Mouse (Mus musculus) intestine, embryonic 16.5 days (tissue): Measurements from ENCODE around the gene Ppp1r14a. TPM values are rescaled to one million over a fixed set of nuclear protein-coding genes. Genes with fewer than 3 reads are reported as not detected.

Experiments
- ATAC-seq: fragments of 200-750 bp; cut with Nextera tagmentation; 2 replicates; pipeline ENCODE4 v1.8.0; 2017; ENCODE audit warnings: moderate TSS enrichment, moderate library complexity
- H3K27ac ChIP-seq: fragments of 300-500 bp; sonication (generic); 2 replicates; pipeline ENCODE4 v1.5.1; 2014; ENCODE audit warnings: mild to moderate bottlenecking, low read length
- H3K27me3 ChIP-seq: fragments of 300-500 bp; sonication (generic); replicated peaks from 2 replicates; pipeline ENCODE4 v1.6.1; 2014; ENCODE audit warnings: low read length, control low read depth, mixed read lengths; ENCODE audit not compliant: control insufficient read depth, insufficient read depth
- H3K36me3 ChIP-seq: fragments of 300-500 bp; sonication (generic); 2 replicates; pipeline ENCODE4 v1.6.1; 2014; ENCODE audit warnings: low read length, control low read depth; ENCODE audit not compliant: control insufficient read depth, insufficient read depth
- H3K4me1 ChIP-seq: fragments of 300-500 bp; sonication (generic); 2 replicates; pipeline ENCODE4 v1.6.1; 2014; ENCODE audit warnings: low read length, control low read depth, mixed read lengths; ENCODE audit not compliant: control insufficient read depth, insufficient read depth
- H3K4me2 ChIP-seq: fragments of 300-500 bp; sonication (generic); 2 replicates; pipeline ENCODE4 v1.6.1; 2014; ENCODE audit warnings: low read depth, low read length, control low read depth
- H3K4me3 ChIP-seq: fragments of 300-500 bp; sonication (generic); 2 replicates; pipeline ENCODE4 v1.5.1; 2014; ENCODE audit warnings: mild to moderate bottlenecking, low read length
- H3K9ac ChIP-seq: fragments of 300-500 bp; sonication (generic); 2 replicates; pipeline ENCODE4 v1.6.1; 2014; ENCODE audit warnings: low read depth, low read length
- H3K9me3 ChIP-seq: fragments of 300-500 bp; sonication (generic); 2 replicates; pipeline ENCODE4 v1.6.1; 2016; ENCODE audit warnings: low read length, control low read depth; ENCODE audit not compliant: control insufficient read depth
- WGBS: fragments of 180-500 bp; shearing (Covaris S2); extraction: QIAGEN DNeasy Blood & Tissue Kit; methylation state at CpG from one replicate; pipeline ENCODE4 v1.1.7; 2014; 5-methylcytosine and 5-hydroxymethylcytosine counted together
- polyA plus RNA-seq: library from polyadenylated mRNA; unstranded; fragments of >200 nt; fragmentation: Nextera tagmentation; extraction: Ambion mirVana; gene quantifications from 2 replicates; pipeline ENCODE4 v1.2.1, GENCODE M21; 2015

The Ppp1r14a gene
- 40.8 and 45.2 TPM in 2 replicates for polyA plus RNA-seq

GRCm38 (mm10) chr7:29288942-29289638, at the start of gene Ppp1r14a:
Ppp1r14a (plus strand) TSS chr7:29289308.
- Histone ChIP-seq H3K4me3 (peak within 1 kb of the TSS; percentile 65), H3K4me2 (peak within 1 kb of the TSS; percentile 80), H3K4me1 (peaks cover 32% of the 10 kb centered on the region), H3K9me3 (no peaks in the 10 kb centered on the region), H3K27ac (peak within 1 kb of the TSS; percentile 75), H3K36me3 (no peaks in the 10 kb centered on the region), H3K9ac (peak within 1 kb of the TSS; percentile 81), H3K27me3 (no peaks in the 10 kb centered on the region)
- 2% methylated on average over 59 of the region's 59 CpGs for WGBS
- ATAC-seq = peak; percentile 39

- ATAC-seq = no peak
- WGBS = 75% methylated on average over 7 of the region's 7 CpGs
- H3K4me3 ChIP-seq = no peak overlapping the region
- H3K36me3 ChIP-seq = 0 out of 2 replicates have a peak, but pooled peaks cover 6% of the 10 kb centered on the region
- H3K27me3 ChIP-seq = no peaks in the 10 kb centered on the region
- H3K4me2 ChIP-seq = no peak overlapping the region
- H3K27ac ChIP-seq = no peak overlapping the region
- no peak overlapping the region for H3K9ac ChIP-seq
- peaks cover 25% of the 10 kb centered on the region for H3K4me1 ChIP-seq
- H3K9me3 ChIP-seq = no peaks in the 10 kb centered on the region
These were observed 44.2 kb upstream of the Ppp1r14a start for GRCm38 (mm10) chr7:29244732-29245416.

- Histone ChIP-seq H3K4me1 (peaks cover 25% of the 10 kb centered on the region), H3K27ac (peak overlapping the region; percentile 27; the same call in 1 of the 2 replicates), H3K36me3 (0 out of 2 replicates have a peak, but pooled peaks cover 6% of the 10 kb centered on the region), H3K9ac (0 out of 2 replicates have a peak overlapping the region, but pooled peaks have one; percentile 6), H3K4me2 (peak overlapping the region; percentile 55), H3K4me3 (peak overlapping the region; percentile 57), H3K9me3 (no peaks in the 10 kb centered on the region), H3K27me3 (no peaks in the 10 kb centered on the region)
- WGBS = 68% methylated on average over 5 of the region's 5 CpGs
- no peak for ATAC-seq
These were observed 43.1 kb upstream of the Ppp1r14a start for GRCm38 (mm10) chr7:29246015-29246414.

- H3K4me1 ChIP-seq = peaks cover 25% of the 10 kb centered on the region
- peak overlapping the region; percentile 55 for H3K4me2 ChIP-seq
- peak overlapping the region; percentile 57 for H3K4me3 ChIP-seq
- H3K27me3 ChIP-seq = no peaks in the 10 kb centered on the region
- 69% methylated on average over 21 of the region's 21 CpGs for WGBS
- peak overlapping the region; percentile 76 for H3K9ac ChIP-seq
- no peak for ATAC-seq
- peak overlapping the region; percentile 75 for H3K27ac ChIP-seq
- no peaks in the 10 kb centered on the region for H3K9me3 ChIP-seq
- H3K36me3 ChIP-seq = 0 out of 2 replicates have a peak, but pooled peaks cover 6% of the 10 kb centered on the region
These were observed 42.3 kb upstream of the Ppp1r14a start for GRCm38 (mm10) chr7:29246619-29247313.

GRCm38 (mm10) chr7:29247314-29247700, 41.8 kb upstream of the Ppp1r14a start:
- H3K27me3 ChIP-seq = no peaks in the 10 kb centered on the region
- H3K36me3 ChIP-seq = 0 out of 2 replicates have a peak, but pooled peaks cover 6% of the 10 kb centered on the region
- H3K4me2 ChIP-seq = peak overlapping the region; percentile 55
- no peaks in the 10 kb centered on the region for H3K9me3 ChIP-seq
- no peak for ATAC-seq
- peaks cover 27% of the 10 kb centered on the region for H3K4me1 ChIP-seq
- 22% methylated on average over 16 of the region's 16 CpGs for WGBS
- H3K27ac ChIP-seq = peak overlapping the region; percentile 94
- peak overlapping the region; percentile 76 for H3K9ac ChIP-seq
- peak overlapping the region; percentile 57 for H3K4me3 ChIP-seq

GRCm38 (mm10) chr7:29247706-29248105, 41.4 kb upstream of the Ppp1r14a start:
- H3K9me3 ChIP-seq = no peaks in the 10 kb centered on the region
- peak; percentile 7; the same call in 1 of the 2 replicates for ATAC-seq

GRCm38 (mm10) chr7:29248261-29248841, 40.8 kb upstream of the Ppp1r14a start, which contains the start of gene 2200002D01Rik:
2200002D01Rik (minus strand) TSS chr7:29248466.
- H3K27ac ChIP-seq = peak within 1 kb of the TSS; percentile 94
- peak within 1 kb of the TSS; percentile 76 for H3K9ac ChIP-seq
- no peaks in the 10 kb centered on the region for H3K9me3 ChIP-seq
- H3K27me3 ChIP-seq = no peaks in the 10 kb centered on the region
- peak within 1 kb of the TSS; percentile 57 for H3K4me3 ChIP-seq
- peak within 1 kb of the TSS; percentile 55 for H3K4me2 ChIP-seq
- peaks cover 33% of the 10 kb centered on the region for H3K4me1 ChIP-seq
- H3K36me3 ChIP-seq = 0 out of 2 replicates have a peak, but pooled peaks cover 6% of the 10 kb centered on the region
- peak; percentile 75 for ATAC-seq
- WGBS = 21% methylated on average over 20 of the region's 20 CpGs

More at GRCm38 (mm10) chr7:29247706-29248105, 41.4 kb upstream of the Ppp1r14a start:
- Histone ChIP-seq H3K4me3 (peak overlapping the region; percentile 57), H3K27ac (peak overlapping the region; percentile 94), H3K9ac (peak overlapping the region; percentile 76), H3K4me2 (peak overlapping the region; percentile 55), H3K27me3 (no peaks in the 10 kb centered on the region), H3K36me3 (0 out of 2 replicates have a peak, but pooled peaks cover 6% of the 10 kb centered on the region), H3K4me1 (peaks cover 30% of the 10 kb centered on the region)
- WGBS = 16% methylated on average over 19 of the region's 19 CpGs

GRCm38 (mm10) chr7:29251166-29251565, 37.9 kb upstream of the Ppp1r14a start:
- WGBS = 53% methylated on average over 3 of the region's 3 CpGs

More at GRCm38 (mm10) chr7:29251166-29251565, 37.9 kb upstream of the Ppp1r14a start:
- H3K9ac ChIP-seq = no peak overlapping the region
- H3K4me3 ChIP-seq = no peak overlapping the region
- H3K4me1 ChIP-seq = peaks cover 49% of the 10 kb centered on the region
- H3K4me2 ChIP-seq = no peak overlapping the region
- peak; percentile 84 for ATAC-seq
- H3K9me3 ChIP-seq = no peaks in the 10 kb centered on the region
- no peaks in the 10 kb centered on the region for H3K27me3 ChIP-seq
- 0 out of 2 replicates have a peak, but pooled peaks cover 2% of the 10 kb centered on the region for H3K36me3 ChIP-seq
- peak overlapping the region; percentile 95 for H3K27ac ChIP-seq
